Mouse (Mus musculus): ENCODE measurements around the gene Pip5k1b. TPM values are rescaled to one million over a fixed set of nuclear protein-coding genes. Genes with fewer than 3 reads are reported as not detected.

The Pip5k1b gene
- total RNA-seq, 2 experiments from 2014 or later, result 28.9 to 29.9 TPM

GRCm38 (mm10) chr19:24386956-24387865 is 168.5 kb downstream of the Pip5k1b start:
- DNase-seq (ENCODE audit: extremely low spot score in 1 of 2, low spot score in 2 of 2), result no peak
- no peak for TF ChIP-seq CTCF (IDR thresholded peaks at IDR 0.05)
- Histone ChIP-seq H3K4me3 (no peak overlapping the region), H3K27ac (no peak overlapping the region)
- intact Hi-C loops (cut with DNase I), result no loop called here

GRCm38 (mm10) chr19:24378470-24378869 is 177.2 kb downstream of the Pip5k1b start:
- intact Hi-C loops (cut with DNase I), result no loop called here
- Histone ChIP-seq H3K4me3 (no peak overlapping the region), H3K27ac (no peak overlapping the region)
- TF ChIP-seq CTCF (IDR thresholded peaks at IDR 0.05), result no peak
- no peak for DNase-seq (ENCODE audit: extremely low spot score in 1 of 2, low spot score in 2 of 2)

GRCm38 (mm10) chr19:24371763-24372640 is 183.7 kb downstream of the Pip5k1b start:
- peak in 1 of 2 experiments; percentile 13 for DNase-seq (ENCODE audit: extremely low spot score in 1 of 2, low spot score in 2 of 2)
- no peak for TF ChIP-seq CTCF (IDR thresholded peaks at IDR 0.05)
- no peak overlapping the region for H3K27ac ChIP-seq
- intact Hi-C loops (cut with DNase I), result no loop called here
- peak overlapping the region; percentile 1; the same call in 1 of the 2 replicates for H3K4me3 ChIP-seq

- intact Hi-C loops (cut with DNase I), result no loop called here
- DNase-seq (ENCODE audit: extremely low spot score in 1 of 2, low spot score in 2 of 2), result no peak
- TF ChIP-seq CTCF (IDR thresholded peaks at IDR 0.05), result no peak
- no peak overlapping the region for H3K27ac ChIP-seq
- H3K4me3 ChIP-seq, result no peak overlapping the region
Measured at GRCm38 (mm10) chr19:24368419-24368818, 187.3 kb downstream of the Pip5k1b start.

- no peak for TF ChIP-seq CTCF (IDR thresholded peaks at IDR 0.05)
- intact Hi-C loops (cut with DNase I), result no loop called here
- no peak for DNase-seq (ENCODE audit: extremely low spot score in 1 of 2, low spot score in 2 of 2)
- Histone ChIP-seq H3K4me3 (no peak overlapping the region), H3K27ac (no peak overlapping the region)
Measured at GRCm38 (mm10) chr19:24367722-24368121, 187.9 kb downstream of the Pip5k1b start.

- intact Hi-C loops (cut with DNase I), result no loop called here
- no peak for TF ChIP-seq CTCF (IDR thresholded peaks at IDR 0.05)
- H3K27ac ChIP-seq, result no peak overlapping the region
- no peak overlapping the region for H3K4me3 ChIP-seq
- DNase-seq (ENCODE audit: extremely low spot score in 1 of 2, low spot score in 2 of 2), result no peak
Measured at GRCm38 (mm10) chr19:24366747-24367146, 188.9 kb downstream of the Pip5k1b start.

GRCm38 (mm10) chr19:24362626-24363321 is 192.9 kb downstream of the Pip5k1b start:
- H3K27ac ChIP-seq, result no peak overlapping the region
- intact Hi-C loops (cut with DNase I), result no loop called here
- no peak overlapping the region for H3K4me3 ChIP-seq
- TF ChIP-seq CTCF (IDR thresholded peaks at IDR 0.05), result no peak
- DNase-seq (ENCODE audit: extremely low spot score in 1 of 2, low spot score in 2 of 2), result no peak

- intact Hi-C loops (cut with DNase I), result no loop called here
- DNase-seq (ENCODE audit: extremely low spot score in 1 of 2, low spot score in 2 of 2), result no peak
- no peak overlapping the region for H3K4me3 ChIP-seq
- no peak overlapping the region for H3K27ac ChIP-seq
- TF ChIP-seq CTCF (IDR thresholded peaks at IDR 0.05), result no peak
Measured at GRCm38 (mm10) chr19:24359270-24359669, 196.4 kb downstream of the Pip5k1b start.

GRCm38 (mm10) chr19:24352298-24352959 is 203.2 kb downstream of the Pip5k1b start:
- Histone ChIP-seq H3K27ac (no peak overlapping the region), H3K4me3 (no peak overlapping the region)
- no peak; the same call in 1 of the 2 replicates for TF ChIP-seq CTCF (IDR thresholded peaks at IDR 0.05)
- intact Hi-C loops (cut with DNase I), result no loop called here
- DNase-seq (ENCODE audit: extremely low spot score in 1 of 2, low spot score in 2 of 2), result no peak

GRCm38 (mm10) chr19:24344501-24344900 is 211.2 kb downstream of the Pip5k1b start:
- Histone ChIP-seq H3K27ac (no peak overlapping the region), H3K4me3 (no peak overlapping the region)
- DNase-seq (ENCODE audit: extremely low spot score in 1 of 2, low spot score in 2 of 2), result no peak
- no peak for TF ChIP-seq CTCF (IDR thresholded peaks at IDR 0.05)
- intact Hi-C loops (cut with DNase I), result no loop called here

- no peak for DNase-seq (ENCODE audit: extremely low spot score in 1 of 2, low spot score in 2 of 2)
- Histone ChIP-seq H3K27ac (no peak overlapping the region), H3K4me3 (no peak overlapping the region)
- TF ChIP-seq CTCF (IDR thresholded peaks at IDR 0.05), result no peak
- intact Hi-C loops (cut with DNase I), result no loop called here
Measured at GRCm38 (mm10) chr19:24342786-24343185, 212.9 kb downstream of the Pip5k1b start.
